Mouse (Mus musculus): ENCODE measurements around the gene Gm17334.
"Not testable (repeated sequence)": the region's sequence is repeated elsewhere in the genome, so short reads cannot be mapped to it uniquely, and the experiment has no call there.

The Gm17334 gene

GRCm38 (mm10) chr11:53771001-53771744 lies 1.8 kb downstream of the Gm17334 start:
- in situ Hi-C loops (cut with MboI), result no loop called here

DNA sequence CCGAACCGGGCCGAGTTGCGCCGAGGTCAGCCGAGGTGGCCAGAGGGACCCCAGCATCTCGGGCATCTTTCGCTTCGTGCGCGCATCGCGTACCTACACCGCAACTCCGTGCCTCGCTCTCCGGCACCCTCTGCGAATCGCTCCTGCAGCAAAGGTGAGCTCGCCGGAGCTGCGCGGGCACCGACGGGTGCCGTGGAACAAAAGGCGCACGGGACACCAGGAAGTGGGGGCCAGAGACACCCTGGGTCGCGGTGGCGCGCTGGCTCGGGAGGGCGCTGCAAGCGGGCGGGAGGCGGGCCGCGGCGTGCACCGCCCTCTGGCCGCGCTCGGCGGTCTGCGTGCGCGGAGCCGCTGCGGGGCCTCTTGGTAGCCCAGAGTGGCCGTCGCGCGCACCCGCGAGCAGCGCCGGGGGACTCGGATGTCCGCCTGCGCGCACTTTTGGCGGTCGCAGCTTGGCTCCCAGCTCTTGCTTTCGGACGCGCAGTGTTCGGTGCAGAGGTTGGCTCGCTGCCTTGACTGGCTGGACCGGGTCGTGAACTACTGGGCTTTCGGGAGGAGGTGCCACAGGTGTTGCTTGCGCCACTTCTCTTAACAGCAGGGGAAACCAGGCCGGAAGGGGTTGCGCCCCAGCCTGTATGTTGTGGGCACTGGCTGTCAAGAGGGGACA lies 2.7 kb downstream of the Gm17334 start:
- in situ Hi-C loops (cut with MboI), result no loop called here

DNA sequence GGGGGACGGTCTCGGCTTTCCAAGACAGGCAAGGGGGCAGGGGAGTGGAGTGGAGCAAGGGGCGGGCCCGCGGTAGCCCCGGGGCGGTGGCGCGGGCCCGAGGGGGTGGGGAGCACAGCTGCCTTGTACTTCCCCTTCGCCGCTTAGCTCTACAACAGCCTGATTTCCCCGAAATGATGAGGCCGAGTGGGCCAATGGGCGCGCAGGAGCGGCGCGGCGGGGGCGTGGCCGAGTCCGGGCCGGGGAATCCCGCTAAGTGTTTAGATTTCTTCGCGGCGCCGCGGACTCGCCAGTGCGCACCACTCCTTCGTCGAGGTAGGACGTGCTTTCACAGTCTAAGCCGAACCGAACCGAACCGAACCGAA lies 3.2 kb downstream of the Gm17334 start, which contains the start of gene Irf1:
Gene Irf1, plus strand, starts transcription at position 255 of the 365 bp plus-strand sequence.
- in situ Hi-C loops (cut with MboI), result no loop called here

- in situ Hi-C loops (cut with MboI), result no loop called here
These were observed 3.8 kb downstream of the Gm17334 start for GRCm38 (mm10) chr11:53769185-53769576.

- in situ Hi-C loops (cut with MboI), result no loop called here
These were observed 4.4 kb downstream of the Gm17334 start for GRCm38 (mm10) chr11:53768422-53769184.

DNA sequence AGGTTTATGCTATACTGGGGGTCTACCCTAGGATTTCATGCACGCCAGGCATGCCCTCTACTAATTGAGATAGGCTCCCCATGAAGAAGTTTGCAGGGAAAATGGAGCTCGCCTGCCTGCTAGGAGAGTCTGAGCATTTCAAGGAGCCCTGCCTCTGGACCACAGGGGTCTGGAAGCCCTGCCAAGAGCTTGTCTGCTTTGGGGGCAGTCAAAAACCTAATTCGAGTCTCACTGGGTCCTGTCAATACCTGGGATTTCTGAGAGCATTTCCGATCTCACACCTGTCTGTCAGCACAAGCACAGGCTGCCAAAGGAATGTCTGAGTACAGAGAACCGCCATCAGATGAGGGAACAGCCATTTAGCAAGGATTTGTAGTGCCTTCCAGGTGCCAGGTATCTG lies 8.4 kb downstream of the Gm17334 start:
- in situ Hi-C loops (cut with MboI), result loop anchor here (5.0 kb wide), 1 partner anchor 93 kb away; the partner anchor contains the start of gene Gm12216

DNA sequence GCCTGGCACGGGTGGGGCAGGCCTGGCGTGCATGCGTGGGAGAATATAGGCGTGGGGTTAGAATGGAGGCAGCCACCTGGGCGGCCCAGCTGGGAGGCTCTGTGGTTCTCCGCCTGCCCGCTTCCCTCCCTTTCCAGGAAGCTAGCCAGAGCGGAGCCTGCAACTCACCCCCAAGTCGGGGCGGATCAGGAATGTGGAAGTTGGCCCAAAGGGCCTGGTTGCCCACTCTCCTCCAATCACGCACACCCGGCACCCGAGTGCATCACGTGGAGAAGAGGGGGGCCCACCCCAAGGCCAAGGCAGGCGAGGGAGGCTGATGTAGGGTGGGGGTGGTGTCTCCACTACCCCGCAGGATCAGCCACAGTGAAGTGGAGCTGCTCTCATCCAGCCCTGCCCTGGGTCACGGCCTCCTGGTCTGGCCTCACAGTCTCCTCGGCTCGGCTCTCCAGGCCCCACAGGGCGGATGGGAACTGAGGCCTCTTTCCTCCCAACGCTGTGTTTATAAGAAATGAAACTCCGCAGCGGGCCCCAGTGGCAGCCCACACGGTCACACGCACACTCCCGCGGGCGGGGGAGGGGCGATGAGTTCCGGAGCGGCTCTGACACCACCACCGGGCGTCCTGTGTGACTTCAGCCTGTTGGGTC lies 9.4 kb downstream of the Gm17334 start:
- in situ Hi-C loops (cut with MboI), result loop anchor here (5.0 kb wide), 1 partner anchor 94 kb away; the partner anchor contains the start of gene Gm12216

- in situ Hi-C loops (cut with MboI), result loop anchor here (5.0 kb wide), 1 partner anchor 94 kb away; the partner anchor contains the start of gene Gm12216
These were observed 10.0 kb downstream of the Gm17334 start for GRCm38 (mm10) chr11:53762827-53763495.

GRCm38 (mm10) chr11:53762426-53762825 lies 10.6 kb downstream of the Gm17334 start:
- in situ Hi-C loops (cut with MboI), result loop anchor here (5.0 kb wide), 1 partner anchor 95 kb away; the partner anchor contains the start of gene Gm12216

DNA sequence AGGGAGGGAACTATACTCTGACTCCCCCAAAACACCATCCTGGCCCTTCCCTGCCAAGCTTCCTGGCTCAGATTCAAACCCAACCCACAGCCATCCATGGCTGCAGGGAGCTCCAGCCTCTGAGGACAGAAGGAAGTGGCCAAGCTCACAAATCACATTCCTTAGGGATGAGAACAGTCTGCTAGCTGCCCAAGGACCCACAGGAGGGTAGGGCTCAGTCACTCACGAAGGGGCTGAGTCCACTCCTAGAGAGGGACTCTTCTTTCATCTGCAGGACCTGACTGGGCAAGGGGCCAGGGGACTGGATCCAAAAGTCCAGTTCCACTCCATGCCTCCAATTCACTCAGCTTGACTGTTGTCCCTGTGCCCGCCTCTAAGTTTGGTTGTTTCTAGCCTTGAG lies 11.2 kb downstream of the Gm17334 start:
- in situ Hi-C loops (cut with MboI), result loop anchor here (5.0 kb wide), 1 partner anchor 95 kb away; the partner anchor contains the start of gene Gm12216

DNA sequence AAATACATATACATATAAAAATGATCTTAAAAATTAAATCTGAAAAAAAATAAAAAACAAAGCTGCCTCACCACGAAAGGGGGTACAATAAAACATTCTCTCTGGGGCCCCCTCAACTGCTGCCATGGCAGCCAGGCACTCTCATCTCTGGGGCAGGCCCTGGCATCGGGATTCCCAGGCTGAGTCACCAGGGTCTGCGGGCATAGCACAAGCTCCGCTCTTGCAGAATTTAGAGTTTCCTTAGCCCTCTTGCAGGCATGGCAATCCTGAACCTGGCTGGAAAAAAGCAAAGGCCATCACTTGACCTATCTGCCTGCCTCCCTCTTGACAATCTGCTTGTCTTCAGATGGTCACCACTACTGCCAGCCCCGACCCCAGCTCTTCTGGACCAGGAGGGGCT lies 11.7 kb downstream of the Gm17334 start:
- in situ Hi-C loops (cut with MboI), result loop anchor here (5.0 kb wide), 1 partner anchor 96 kb away; the partner anchor contains the start of gene Gm12216

- in situ Hi-C loops (cut with MboI), result loop anchor here (5.0 kb wide), 1 partner anchor 98 kb away; the partner anchor contains the start of gene Gm12216
These were observed 13.2 kb downstream of the Gm17334 start for GRCm38 (mm10) chr11:53759545-53760406.

- in situ Hi-C loops (cut with MboI), result no loop called here
These were observed 14.1 kb downstream of the Gm17334 start for GRCm38 (mm10) chr11:53758791-53759351.

GRCm38 (mm10) chr11:53758033-53758432 lies 15.0 kb downstream of the Gm17334 start:
- in situ Hi-C loops (cut with MboI), result not testable (repeated sequence)

DNA sequence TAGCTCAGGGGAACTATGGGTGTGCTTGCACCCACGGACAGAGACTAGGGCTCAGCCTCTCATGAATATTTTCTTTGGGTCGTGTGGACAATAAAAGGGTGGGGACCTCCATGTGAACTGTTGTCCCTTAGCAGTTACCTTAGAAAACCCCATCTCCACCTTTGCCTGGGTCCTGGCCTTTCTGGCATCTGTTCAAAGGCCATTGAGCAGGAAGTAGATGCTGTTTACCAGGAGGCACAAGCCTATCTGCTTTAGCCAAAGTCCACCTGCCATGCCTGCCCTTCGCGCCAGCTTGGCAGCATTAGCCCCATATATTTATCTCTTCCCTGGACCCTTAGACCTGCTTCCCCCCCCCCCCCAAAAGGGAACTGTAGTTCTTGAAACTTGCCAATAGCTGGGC lies 15.4 kb downstream of the Gm17334 start:
- in situ Hi-C loops (cut with MboI), result no loop called here

DNA sequence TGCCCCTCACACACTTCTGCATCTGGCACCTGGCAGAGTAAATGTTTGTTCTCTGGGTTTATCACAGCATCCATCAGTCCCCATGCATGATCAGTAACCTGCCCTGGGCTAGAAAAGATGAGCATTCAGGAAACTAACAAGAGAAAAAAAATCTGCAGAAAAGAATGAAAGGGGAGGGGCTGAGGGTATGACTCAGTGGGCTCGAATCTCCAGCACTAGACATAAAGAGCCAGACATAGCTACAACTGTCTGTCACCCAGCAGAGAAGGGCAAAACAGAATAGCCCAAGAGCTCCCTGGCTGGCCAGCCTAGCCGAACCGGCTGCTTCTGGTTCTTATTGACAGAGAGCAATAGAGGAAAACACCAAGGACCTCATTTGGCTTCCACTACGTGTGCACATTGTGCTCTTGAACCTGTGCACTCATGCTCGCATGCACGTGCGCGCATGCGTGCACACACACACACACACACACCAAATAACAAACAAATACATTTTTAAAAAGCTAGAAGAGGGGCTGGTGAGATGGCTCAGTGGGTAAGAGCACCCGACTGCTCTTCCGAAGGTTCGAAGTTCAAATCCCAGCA lies 17.9 kb downstream of the Gm17334 start:
- in situ Hi-C loops (cut with MboI), result no loop called here

GRCm38 (mm10) chr11:53749716-53750352 lies 23.2 kb downstream of the Gm17334 start:
- in situ Hi-C loops (cut with MboI), result no loop called here

DNA sequence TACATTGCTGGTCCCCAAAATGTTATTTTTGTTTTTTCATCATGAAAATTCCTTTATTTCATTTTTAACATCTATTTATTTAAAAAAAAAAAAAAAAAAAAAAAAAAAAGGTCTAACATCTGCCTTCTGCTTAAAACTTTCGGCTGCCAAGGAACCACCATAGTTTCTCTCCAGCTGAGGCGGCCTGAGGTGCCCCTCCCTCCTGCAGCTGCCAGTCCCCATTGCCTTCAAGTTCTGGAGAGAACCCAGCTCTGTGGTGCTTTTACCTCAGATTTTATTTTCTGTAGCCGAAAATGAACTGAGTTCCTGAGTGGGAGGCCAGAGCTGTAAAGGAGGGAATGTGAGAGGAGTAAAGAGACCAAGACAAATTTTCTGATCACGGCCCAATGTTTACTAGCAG lies 23.7 kb downstream of the Gm17334 start:
- in situ Hi-C loops (cut with MboI), result no loop called here

GRCm38 (mm10) chr11:53748614-53749013 lies 24.4 kb downstream of the Gm17334 start:
- in situ Hi-C loops (cut with MboI), result no loop called here

All from mature B cell (primary cell).